Mouse (Mus musculus) layer of hippocampus, postnatal 25 days (tissue): Measurements from ENCODE around the gene Hes7. TPM values are rescaled to one million over a fixed set of nuclear protein-coding genes. Genes with fewer than 3 reads are reported as not detected.

Experiments
- DNase-seq, 2 experiments: peaks; one replicate each; pipeline ENCODE4 v3.0.0; 2022; ENCODE audit warnings: mixed read lengths in 2 of 2, low spot score in 1 of 2; ENCODE audit errors: extremely low spot score in 1 of 2
- total RNA-seq, 2 experiments: library from RNA; stranded (reverse); gene quantifications; 2 replicates each; pipeline ENCODE4 v1.2.3; 2021

Hes7 gene
- total RNA-seq, 2 experiments from 2014 or later, result 0.80 to 0.96 TPM

- DNase-seq, result peak; percentile 84 to 87
Measured at GRCm38 (mm10) chr11:69099915-69100345, 20.3 kb upstream of the Hes7 start.

- DNase-seq, result peak in 1 of 2 experiments; percentile 5
Measured at GRCm38 (mm10) chr11:69100639-69101360, 19.4 kb upstream of the Hes7 start.

GRCm38 (mm10) chr11:69101604-69102402 lies 18.4 kb upstream of the Hes7 start:
- DNase-seq, result peak in 1 of 2 experiments; percentile 7

- DNase-seq, result no peak
Measured at GRCm38 (mm10) chr11:69102403-69102725, 17.8 kb upstream of the Hes7 start.

- peak in 1 of 2 experiments; percentile 4 for DNase-seq
Measured at GRCm38 (mm10) chr11:69103121-69103520, 17.1 kb upstream of the Hes7 start.

GRCm38 (mm10) chr11:69103531-69104435 lies 16.4 kb upstream of the Hes7 start:
- peak in 1 of 2 experiments; percentile 6 for DNase-seq

- DNase-seq, result no peak
Measured at GRCm38 (mm10) chr11:69104487-69104886, 15.7 kb upstream of the Hes7 start.

GRCm38 (mm10) chr11:69105227-69105626 lies 15.0 kb upstream of the Hes7 start:
- DNase-seq, result no peak

GRCm38 (mm10) chr11:69105796-69106195 lies 14.4 kb upstream of the Hes7 start:
- peak in 1 of 2 experiments; percentile 3 for DNase-seq

GRCm38 (mm10) chr11:69106299-69106698 lies 13.9 kb upstream of the Hes7 start:
- no peak for DNase-seq

GRCm38 (mm10) chr11:69106842-69107241 lies 13.4 kb upstream of the Hes7 start:
- no peak for DNase-seq

GRCm38 (mm10) chr11:69107676-69108075 lies 12.5 kb upstream of the Hes7 start:
- no peak for DNase-seq

- no peak for DNase-seq
Measured at GRCm38 (mm10) chr11:69108223-69108622, 12.0 kb upstream of the Hes7 start.

- DNase-seq, result no peak
Measured at GRCm38 (mm10) chr11:69109032-69109900, 10.9 kb upstream of the Hes7 start.

- peak; percentile 98 for DNase-seq
Measured at GRCm38 (mm10) chr11:69110319-69111046, 9.7 kb upstream of the Hes7 start.

- DNase-seq, result no peak
Measured at GRCm38 (mm10) chr11:69111051-69111810, 9.0 kb upstream of the Hes7 start.

- DNase-seq, result no peak
Measured at GRCm38 (mm10) chr11:69111865-69112264, 8.3 kb upstream of the Hes7 start.

- no peak for DNase-seq
Measured at GRCm38 (mm10) chr11:69114018-69114417, 6.2 kb upstream of the Hes7 start.
